Mouse (Mus musculus): ENCODE data around the gene Lck. TPM values are rescaled to one million over a fixed set of nuclear protein-coding genes. Genes with fewer than 3 reads are reported as not detected.

The Lck gene
- total and polyA plus RNA-seq, 3 experiments = 67.2 to 138 (median 70.0) TPM

GRCm38 (mm10) chr4:129516925-129517324 is 56.5 kb downstream of the Lck start:
- DNase-seq (ENCODE audit: extremely low read depth) = no peak
- H3K79me2 ChIP-seq (replicated peaks; ENCODE audit: control insufficient read depth, extremely low read depth, insufficient read depth, poor library complexity, severe bottlenecking) = peaks cover 14% of the 10 kb centered on the region
- no peaks in the 10 kb centered on the region for H3K27me3 ChIP-seq (replicated peaks)
- no peak overlapping the region for H3K4me3 ChIP-seq (replicated peaks in 1 of 3; ENCODE audit: low read depth in 2 of 3, low read length in 2 of 3, poor library complexity in 1 of 3)
- dilution Hi-C loops (cut with MboI; ENCODE audit: extremely low pct_ligation_motif_present, extremely low pct_unique_long_range_greater_than_20kb, low sequenced_read_pairs) = no loop called here
- no peak overlapping the region for H3K4me2 ChIP-seq (ENCODE audit: insufficient read depth, low read depth, poor library complexity, severe bottlenecking)
- no peak for TF ChIP-seq ZKSCAN1 (IDR thresholded peaks at IDR 0.05; ENCODE audit: borderline replicate concordance, low read depth, low read length)
- H3K27ac ChIP-seq (ENCODE audit: insufficient read depth, low read depth) = no peak overlapping the region
- in situ Hi-C loops (cut with MboI; ENCODE audit: low pct_ligation_motif_present, low pct_unique_long_range_greater_than_20kb, low sequenced_read_pairs) = no loop called here
- H3K36me3 ChIP-seq (replicated peaks in 1 of 2; ENCODE audit: control insufficient read depth in 1 of 2, insufficient read depth in 1 of 2, low read length in 1 of 2) = peaks cover 52 to 54% of the 10 kb centered on the region in 2 experiments
- no peak overlapping the region for H3K9ac ChIP-seq (ENCODE audit: insufficient read depth, low read depth)
- peaks cover 10 to 43% of the 10 kb centered on the region in 2 experiments for H3K4me1 ChIP-seq (ENCODE audit: control insufficient read depth in 1 of 2, insufficient read depth in 2 of 2)
- no peaks in the 10 kb centered on the region for H3K9me3 ChIP-seq (replicated peaks; ENCODE audit: low read length)

GRCm38 (mm10) chr4:129514300-129514898 is 59.0 kb downstream of the Lck start:
- H3K27ac ChIP-seq (ENCODE audit: insufficient read depth, low read depth) = peak overlapping the region; percentile 51
- H3K36me3 ChIP-seq (replicated peaks in 1 of 2; ENCODE audit: control insufficient read depth in 1 of 2, insufficient read depth in 1 of 2, low read length in 1 of 2) = peaks cover 29 to 30% of the 10 kb centered on the region in 2 experiments
- peak; percentile 58 for DNase-seq (ENCODE audit: extremely low read depth)
- dilution Hi-C loops (cut with MboI; ENCODE audit: extremely low pct_ligation_motif_present, extremely low pct_unique_long_range_greater_than_20kb, low sequenced_read_pairs) (no loop called here), in situ Hi-C loops (cut with MboI; ENCODE audit: low pct_ligation_motif_present, low pct_unique_long_range_greater_than_20kb, low sequenced_read_pairs) (no loop called here)
- peaks cover 14% of the 10 kb centered on the region for H3K79me2 ChIP-seq (replicated peaks; ENCODE audit: control insufficient read depth, extremely low read depth, insufficient read depth, poor library complexity, severe bottlenecking)
- H3K27me3 ChIP-seq (replicated peaks) = peaks cover 4% of the 10 kb centered on the region
- H3K4me1 ChIP-seq (ENCODE audit: control insufficient read depth in 1 of 2, insufficient read depth in 2 of 2) = peaks cover 10 to 43% of the 10 kb centered on the region in 2 experiments
- H3K4me2 ChIP-seq (ENCODE audit: insufficient read depth, low read depth, poor library complexity, severe bottlenecking) = peak overlapping the region; percentile 79
- no peaks in the 10 kb centered on the region for H3K9me3 ChIP-seq (replicated peaks; ENCODE audit: low read length)
- TF ChIP-seq RAD21 (IDR thresholded peaks at IDR 0.05; ENCODE audit: low read depth, low read length) (peak; percentile 42), MEF2A (IDR thresholded peaks at IDR 0.05; ENCODE audit: borderline replicate concordance, low read depth, low read length) (peak; percentile 44; the same call in 1 of the 2 replicates), CHD2 (IDR thresholded peaks at IDR 0.05; ENCODE audit: low read length) (peak; percentile 71), CTCF (conservative IDR thresholded peaks at IDR 0.05 in 1 of 2, IDR thresholded peaks at IDR 0.05 in 1 of 2; ENCODE audit: low read depth in 2 of 2, low read length in 2 of 2) (peak in 1 of 2 experiments; percentile 85; a peak in 2 of 4 replicates), NRF1 (IDR thresholded peaks at IDR 0.05; ENCODE audit: low read depth, low read length) (0 out of 2 replicates have a peak, but pooled peaks have one; percentile 26), EP300 (IDR thresholded peaks at IDR 0.05; ENCODE audit: low read length) (no peak), GABPA (IDR thresholded peaks at IDR 0.05; ENCODE audit: insufficient replicate concordance, low read depth, low read length) (no peak), MAZ (IDR thresholded peaks at IDR 0.05; ENCODE audit: low read depth, low read length) (peak; percentile 96), TCF12 (IDR thresholded peaks at IDR 0.05; ENCODE audit: low read depth, low read length) (peak; percentile 60; the same call in 1 of the 2 replicates), UBTF (IDR thresholded peaks at IDR 0.05; ENCODE audit: low read depth, low read length) (peak; percentile 72; the same call in 1 of the 2 replicates), SIN3A (IDR thresholded peaks at IDR 0.05; ENCODE audit: low read length) (peak; percentile 80), SMC3 (IDR thresholded peaks at IDR 0.05; ENCODE audit: low read depth, low read length) (peak; percentile 82), MXI1 (IDR thresholded peaks at IDR 0.05; ENCODE audit: low read depth, low read length) (peak; percentile 83), ZC3H11A (IDR thresholded peaks at IDR 0.05; ENCODE audit: low read depth, low read length) (no peak), IRF4 (IDR thresholded peaks at IDR 0.05; ENCODE audit: low read depth, low read length) (peak; percentile 43; the same call in 1 of the 2 replicates), KAT2A (IDR thresholded peaks at IDR 0.05; ENCODE audit: insufficient replicate concordance, low read length) (no peak), BHLHE40 (IDR thresholded peaks at IDR 0.05; ENCODE audit: low read depth, low read length) (peak; percentile 50; the same call in 1 of the 2 replicates), HCFC1 (IDR thresholded peaks at IDR 0.05; ENCODE audit: low read depth, low read length) (peak; percentile 36; the same call in 1 of the 2 replicates)
- H3K9ac ChIP-seq (ENCODE audit: insufficient read depth, low read depth) = peak overlapping the region; percentile 99
- peak overlapping the region; percentile 66 to 97 (median 83) for H3K4me3 ChIP-seq (replicated peaks in 1 of 3; ENCODE audit: low read depth in 2 of 3, low read length in 2 of 3, poor library complexity in 1 of 3)
